Comparison of ENCODE assay signal across 17 mouse cellular contexts in genomic region chr3:101095761-101096449, GRCm38 (mm10). TPM values are rescaled to one million over a fixed set of nuclear protein-coding genes. Genes with fewer than 3 reads are reported as not detected.
DNase-seq lines count a peak whose midpoint lies in the region; ATAC-seq and TF ChIP-seq lines count a peak whose summit lies in the region.
"Had no signal": no experiment of that assay in that cellular context is flagged by ENCODE, and none has a peak within 500 bp of the region (broad histone marks: within the 10 kb centered on the region; RNA-seq: fewer than 3 reads in every experiment).

No protein-coding gene starts in this region.

- ATAC-seq in intestine, postnatal 0 days, result peak; percentile 86
- no peak for ATAC-seq in granulocyte monocyte progenitor cell, adult 5-6 weeks (replicated peaks; ENCODE audit: poor library complexity, severe bottlenecking)

- H3K27ac ChIP-seq in ES-Bruce4 (ENCODE audit: insufficient read depth, low read length), result peak overlapping the region; percentile 60
- H3K27ac ChIP-seq in intestine, postnatal 0 days (ENCODE audit: low read depth, low read length), result no peak overlapping the region
- H3K27ac ChIP-seq: heart, embryonic 13.5 days had no signal

- H3K4me1 ChIP-seq in ES-Bruce4 (ENCODE audit: control insufficient read depth, insufficient read depth, low read length), result peaks cover 8% of the 10 kb centered on the region
- no peaks in the 10 kb centered on the region; the same call in 1 of the 2 replicates for H3K4me1 ChIP-seq in intestine, postnatal 0 days (replicated peaks; ENCODE audit: control insufficient read depth, insufficient read depth, low read length)

- no peak overlapping the region for H3K9ac ChIP-seq in ES-Bruce4 (ENCODE audit: low read depth, poor library complexity, severe bottlenecking)
- H3K9ac ChIP-seq in intestine, postnatal 0 days (ENCODE audit: low read depth, low read length), result no peak overlapping the region
- H3K9ac ChIP-seq: heart, embryonic 13.5 days had no signal

- TF ChIP-seq CTCF in ES-Bruce4 (IDR thresholded peaks at IDR 0.05; ENCODE audit: low read depth, low read length), result no peak
- peak; percentile 38; the same call in 1 of the 2 replicates for TF ChIP-seq CTCF in intestine, postnatal 0 days (IDR thresholded peaks at IDR 0.05; ENCODE audit: low read depth)

- WGBS in intestine, postnatal 0 days, result 65% methylated on average over 5 of the region's 5 CpGs

- no peak for TF ChIP-seq EP300 in ES-Bruce4 (IDR thresholded peaks at IDR 0.05; ENCODE audit: insufficient read depth, low read depth, low read length)

- H3K27me3 ChIP-seq in ES-Bruce4 (ENCODE audit: control insufficient read depth, insufficient read depth, low read length, poor library complexity, severe bottlenecking), result no peaks in the 10 kb centered on the region
- H3K27me3 ChIP-seq in intestine, postnatal 0 days (replicated peaks; ENCODE audit: control insufficient read depth, insufficient read depth, low read length), result no peaks in the 10 kb centered on the region
- H3K27me3 ChIP-seq: heart, embryonic 13.5 days had no signal

- H3K36me3 ChIP-seq in ES-Bruce4 (ENCODE audit: control insufficient read depth, insufficient read depth, low read length, poor library complexity, severe bottlenecking), result no peaks in the 10 kb centered on the region
- H3K36me3 ChIP-seq in intestine, postnatal 0 days (ENCODE audit: control insufficient read depth, insufficient read depth), result peaks cover 5% of the 10 kb centered on the region; the same call in 1 of the 2 replicates
- H3K36me3 ChIP-seq: heart, embryonic 13.5 days had no signal

- no peak for TF ChIP-seq POLR2A in ES-Bruce4 (IDR thresholded peaks at IDR 0.05; ENCODE audit: insufficient read depth, low read length)

- peak; percentile 29 to 53 for DNase-seq in cerebellum, postnatal 25 days
- DNase-seq in cerebellum, adult 8-10 months, result no peak
- DNase-seq in left cerebral cortex, adult 18-20 months (ENCODE audit: low spot score in 2 of 2), result peak; percentile 36 to 60
- DNase-seq in left cerebral cortex, adult 11 months (ENCODE audit: low spot score), result no peak
- DNase-seq in adrenal gland, adult (ENCODE audit: inconsistent age in 2 of 2, low spot score in 1 of 2), result no peak
- DNase-seq: adrenal gland, postnatal 10 days; kidney, adult 2 months; kidney, postnatal 36 days; spleen, adult 18-20 months; thymus, adult 18-20 months had no signal

- no peak overlapping the region for H3K4me3 ChIP-seq in ES-Bruce4 (ENCODE audit: low read depth, low read length)
- no peak overlapping the region for H3K4me3 ChIP-seq in intestine, postnatal 0 days (ENCODE audit: low read depth, low read length)
- H3K4me3 ChIP-seq: heart, embryonic 13.5 days had no signal

- no peak overlapping the region for H3K4me2 ChIP-seq in intestine, postnatal 0 days (replicated peaks; ENCODE audit: low read depth)
- H3K4me2 ChIP-seq: heart, embryonic 13.5 days; liver, embryonic 11.5 days had no signal

- no peaks in the 10 kb centered on the region for H3K9me3 ChIP-seq in ES-Bruce4 (replicated peaks; ENCODE audit: control insufficient read depth, insufficient read depth, low read length, poor library complexity, severe bottlenecking)
- no peaks in the 10 kb centered on the region for H3K9me3 ChIP-seq in intestine, postnatal 0 days (ENCODE audit: control insufficient read depth)
- H3K9me3 ChIP-seq: heart, embryonic 13.5 days had no signal

RNA-seq across cellular contexts. Expression of gene Ptgfrn, which starts 14.2 kb away (rescaled TPM):
- total RNA-seq in left cerebral cortex, adult 18-20 months (2021), result 10 to 100 TPM; 33.3 to 37.5 TPM
- 59.6 and 60.7 TPM in 2 replicates for polyA plus RNA-seq in ES-Bruce4 (2011; ENCODE audit: insufficient read depth, insufficient read length, low read depth, missing spikeins)
- polyA plus RNA-seq in intestine, postnatal 0 days (2015; fragmentation: Nextera tagmentation; extraction: Ambion mirVana), result 5.6 and 6.1 TPM in 2 replicates
- total RNA-seq in granulocyte monocyte progenitor cell, adult 5-6 weeks (2014; fragmentation: Nextera tagmentation), result not detected in 2 replicates
- total RNA-seq in granulocyte monocyte progenitor cell, adult 5-6 weeks (2017), result 0.17 TPM in 1 of 2 replicates, not detected in the other
- total RNA-seq: common myeloid progenitor, adult 5-6 weeks; megakaryocyte-erythroid progenitor cell, adult 5-6 weeks had no signal

Comparison
In these comparisons a context has a peak if more than half of its experiments do, and no peak if none do; other contexts are left out.
1. DNase-seq: peak in cerebellum, postnatal 25 days (2 of 2) and left cerebral cortex, adult 18-20 months (2 of 2); none in cerebellum, adult 8-10 months (single experiment), left cerebral cortex, adult 11 months (single experiment) and adrenal gland, adult (0 of 2).
2. RNA of gene Ptgfrn, which starts 14.2 kb away (total RNA-seq): 33.3 to 37.5 TPM in left cerebral cortex, adult 18-20 months; 0.17 TPM in granulocyte monocyte progenitor cell, adult 5-6 weeks; every median in the first group is over 10 times any median in the second.